Mouse (Mus musculus) liver, embryonic 16.5 days (tissue): ENCODE measurements at regions not wholly inside any gene's neighbourhood (a gene's known extent, or its start where the extent isn't known, plus 50 kb on each side); places are given as distances from the start of the nearest gene placed in this dataset.

Experiments
- ATAC-seq: fragments of 200-750 bp; cut with Nextera tagmentation; 2 replicates; pipeline ENCODE4 v1.8.0; 2017; ENCODE audit warnings: low read depth, mild to moderate bottlenecking, moderate number of reproducible peaks, moderate library complexity
- H3K27ac ChIP-seq: fragments of 300-500 bp; sonication (generic); 2 replicates; pipeline ENCODE4 v1.5.1; 2014; ENCODE audit warnings: mild to moderate bottlenecking, low read length
- H3K27me3 ChIP-seq: fragments of 300-500 bp; sonication (generic); 2 replicates; pipeline ENCODE4 v1.6.1; 2014; ENCODE audit warnings: low read depth, low read length, mixed read lengths; ENCODE audit not compliant: control insufficient read depth, insufficient read depth
- H3K36me3 ChIP-seq: fragments of 300-500 bp; sonication (generic); 2 replicates; pipeline ENCODE4 v1.6.1; 2014; ENCODE audit warnings: mild to moderate bottlenecking; ENCODE audit not compliant: control insufficient read depth, insufficient read depth
- H3K4me1 ChIP-seq: fragments of 300-500 bp; sonication (generic); 2 replicates; pipeline ENCODE4 v1.6.1; 2014; ENCODE audit warnings: low read depth, low read length, mixed read lengths; ENCODE audit not compliant: control insufficient read depth
- H3K4me2 ChIP-seq: fragments of 300-500 bp; sonication (generic); 2 replicates; pipeline ENCODE4 v1.6.1; 2014; ENCODE audit warnings: low read depth, low read length, mixed read lengths
- H3K4me3 ChIP-seq: fragments of 300-500 bp; sonication (generic); 2 replicates; pipeline ENCODE4 v1.5.1; 2014; ENCODE audit warnings: low read depth, mild to moderate bottlenecking, low read length
- H3K9ac ChIP-seq: fragments of 300-500 bp; sonication (generic); 2 replicates; pipeline ENCODE4 v1.6.1; 2014; ENCODE audit warnings: low read depth, low read length
- H3K9me3 ChIP-seq: fragments of 300-500 bp; sonication (generic); replicated peaks from 2 replicates; pipeline ENCODE4 v1.6.1; 2016; ENCODE audit warnings: low read length; ENCODE audit not compliant: control insufficient read depth
- WGBS: fragments of 180-500 bp; shearing (Covaris S2); extraction: QIAGEN DNeasy Blood & Tissue Kit; methylation state at CpG from one replicate; pipeline ENCODE4 v1.1.7; 2014; ENCODE audit not compliant: insufficient replicate concordance; 5-methylcytosine and 5-hydroxymethylcytosine counted together

DNA sequence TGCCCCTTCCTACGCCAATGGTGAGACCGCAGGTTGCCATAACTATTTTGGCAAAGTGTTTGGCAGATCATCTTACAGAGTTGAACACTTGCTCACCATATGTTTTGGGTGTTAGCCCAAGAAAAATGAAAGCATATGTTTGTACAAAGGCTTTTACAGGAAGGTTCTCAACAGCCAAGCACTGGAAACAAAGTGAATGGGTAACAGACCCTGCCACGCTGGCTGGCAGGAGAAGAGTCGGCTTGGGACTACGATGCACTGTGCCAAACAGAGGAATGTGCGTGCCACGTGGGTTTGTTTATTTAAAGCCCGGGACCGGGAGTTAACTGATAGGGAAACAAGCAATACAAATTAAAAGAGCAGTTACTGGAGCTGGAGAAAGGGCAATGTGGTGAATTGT lies 255.0 kb upstream of the Rgma start:
- H3K9ac ChIP-seq = no peak overlapping the region
- ATAC-seq = no peak
- whole genome bisulfite sequencing = 62% methylated on average over 9 of the region's 9 CpGs
- H3K4me3 ChIP-seq = no peak overlapping the region
- H3K27ac ChIP-seq = no peak overlapping the region
- H3K36me3 ChIP-seq = no peaks in the 10 kb centered on the region
- H3K4me1 ChIP-seq = no peaks in the 10 kb centered on the region
- H3K4me2 ChIP-seq = no peak overlapping the region
- no peaks in the 10 kb centered on the region for H3K27me3 ChIP-seq
- no peaks in the 10 kb centered on the region for H3K9me3 ChIP-seq

GRCm38 (mm10) chr7:73124976-73125375 lies 250.3 kb upstream of the Rgma start:
- no peaks in the 10 kb centered on the region for H3K27me3 ChIP-seq
- H3K4me1 ChIP-seq = no peaks in the 10 kb centered on the region
- H3K9ac ChIP-seq = no peak overlapping the region
- H3K4me3 ChIP-seq = no peak overlapping the region
- H3K27ac ChIP-seq = no peak overlapping the region
- no peaks in the 10 kb centered on the region for H3K9me3 ChIP-seq
- ATAC-seq = no peak
- WGBS = 49% methylated on average over 2 of the region's 2 CpGs
- no peak overlapping the region for H3K4me2 ChIP-seq
- no peaks in the 10 kb centered on the region for H3K36me3 ChIP-seq

DNA sequence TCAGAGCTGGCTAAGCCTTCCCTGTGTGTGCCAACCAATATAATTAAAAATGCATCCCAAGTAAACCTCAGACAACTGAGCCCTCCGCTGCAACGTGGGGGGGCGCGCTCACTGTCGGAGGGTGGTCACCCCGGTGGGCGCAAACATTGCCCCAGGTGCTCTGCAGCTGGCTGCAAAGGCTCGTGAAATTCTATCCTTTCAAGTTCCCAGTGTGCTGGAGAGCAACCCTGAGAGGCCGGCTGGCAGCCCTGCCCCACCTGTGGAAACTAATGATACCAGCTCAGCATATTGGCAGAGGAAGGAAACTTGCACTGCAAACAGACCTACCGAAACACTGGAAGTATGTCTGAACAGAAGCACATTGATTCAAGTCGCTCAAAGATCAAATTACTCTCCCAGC lies 249.4 kb upstream of the Rgma start:
- ATAC-seq = no peak
- H3K4me3 ChIP-seq = no peak overlapping the region

GRCm38 (mm10) chr7:73135786-73136185 lies 239.5 kb upstream of the Rgma start:
- Histone ChIP-seq H3K4me3 (no peak overlapping the region), H3K9ac (no peak overlapping the region), H3K36me3 (no peaks in the 10 kb centered on the region), H3K4me2 (no peak overlapping the region), H3K4me1 (no peaks in the 10 kb centered on the region), H3K27ac (no peak overlapping the region), H3K9me3 (no peaks in the 10 kb centered on the region), H3K27me3 (no peaks in the 10 kb centered on the region; the same call in none of the 2 replicates)
- WGBS = 56% methylated on average over 6 of the region's 6 CpGs
- no peak for ATAC-seq

More for the DNA sequence above, 249.4 kb upstream of the Rgma start:
- H3K27ac ChIP-seq = no peak overlapping the region
- 22% methylated on average over 11 of the region's 11 CpGs for WGBS
- no peaks in the 10 kb centered on the region for H3K4me1 ChIP-seq
- no peak overlapping the region for H3K4me2 ChIP-seq
- no peaks in the 10 kb centered on the region for H3K27me3 ChIP-seq
- no peaks in the 10 kb centered on the region for H3K9me3 ChIP-seq
- H3K9ac ChIP-seq = no peak overlapping the region
- H3K36me3 ChIP-seq = no peaks in the 10 kb centered on the region

DNA sequence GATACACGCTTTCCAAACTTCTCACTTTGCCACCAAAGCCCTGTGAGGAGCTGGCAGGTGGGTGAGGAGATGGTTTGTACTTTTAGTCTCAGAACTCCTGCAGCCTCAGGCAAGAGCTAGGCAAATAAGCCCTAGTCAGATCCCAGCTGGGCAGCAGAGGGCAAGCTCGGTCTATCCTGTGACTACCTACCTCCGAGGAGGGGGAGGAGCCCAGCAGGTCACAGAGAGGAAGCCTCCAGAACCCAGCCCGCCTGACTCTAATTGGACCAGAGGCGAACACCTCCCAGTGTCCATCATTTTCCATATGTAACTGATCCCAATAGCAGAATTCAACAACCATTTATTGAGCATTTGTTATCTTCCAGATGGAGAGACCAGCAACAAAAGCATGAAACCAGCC lies 237.0 kb upstream of the Rgma start:
- 12% methylated on average over 5 of the region's 5 CpGs for WGBS
- no peak overlapping the region for H3K4me2 ChIP-seq

DNA sequence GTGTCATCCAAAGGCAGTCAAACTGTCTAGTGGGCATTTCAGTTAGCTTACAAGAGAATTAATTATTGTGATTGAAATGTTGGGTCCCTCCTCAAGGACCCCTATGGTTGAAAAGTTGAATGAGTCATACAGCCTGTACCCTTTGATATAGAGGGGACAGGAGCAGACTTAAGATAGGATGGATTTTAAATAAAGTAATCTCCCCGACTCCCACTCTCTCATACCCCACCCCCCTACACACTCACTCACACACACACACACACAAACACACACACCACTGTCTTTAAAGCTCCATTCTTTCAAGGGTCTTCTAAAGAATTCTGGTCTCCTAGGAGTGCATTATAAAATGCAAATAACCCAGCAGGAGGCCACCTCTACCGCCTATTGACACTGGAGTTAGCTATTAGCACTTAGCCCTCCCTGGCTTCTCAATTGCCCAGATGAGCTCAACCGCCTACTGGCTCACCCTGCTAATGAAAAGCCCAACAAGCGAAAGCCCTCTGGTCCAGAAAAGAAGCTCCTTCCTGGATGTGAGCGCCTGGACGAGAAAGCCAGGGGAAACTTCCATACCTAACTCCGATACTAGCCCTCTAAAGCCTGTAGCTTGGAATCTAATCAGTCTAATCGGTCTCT lies 236.3 kb upstream of the Rgma start:
- Histone ChIP-seq H3K4me2 (no peak overlapping the region), H3K27me3 (no peaks in the 10 kb centered on the region; the same call in none of the 2 replicates), H3K9ac (no peak overlapping the region), H3K9me3 (no peaks in the 10 kb centered on the region), H3K4me1 (no peaks in the 10 kb centered on the region), H3K4me3 (no peak overlapping the region), H3K27ac (no peak overlapping the region), H3K36me3 (no peaks in the 10 kb centered on the region)
- 13% methylated on average over 8 of the region's 8 CpGs for WGBS
- no peak for ATAC-seq

More for the DNA sequence above, 237.0 kb upstream of the Rgma start:
- H3K4me1 ChIP-seq = no peaks in the 10 kb centered on the region
- H3K36me3 ChIP-seq = no peaks in the 10 kb centered on the region
- no peaks in the 10 kb centered on the region; the same call in none of the 2 replicates for H3K27me3 ChIP-seq
- no peak overlapping the region for H3K9ac ChIP-seq
- no peak overlapping the region for H3K27ac ChIP-seq
- H3K4me3 ChIP-seq = no peak overlapping the region
- H3K9me3 ChIP-seq = no peaks in the 10 kb centered on the region
- no peak for ATAC-seq

GRCm38 (mm10) chr7:73139901-73140300 lies 235.4 kb upstream of the Rgma start:
- Histone ChIP-seq H3K4me3 (no peak overlapping the region), H3K4me1 (no peaks in the 10 kb centered on the region), H3K4me2 (no peak overlapping the region), H3K27me3 (no peaks in the 10 kb centered on the region; the same call in none of the 2 replicates), H3K27ac (no peak overlapping the region), H3K36me3 (no peaks in the 10 kb centered on the region), H3K9me3 (no peaks in the 10 kb centered on the region), H3K9ac (no peak overlapping the region)
- 29% methylated on average over 6 of the region's 6 CpGs for WGBS
- no peak for ATAC-seq

DNA sequence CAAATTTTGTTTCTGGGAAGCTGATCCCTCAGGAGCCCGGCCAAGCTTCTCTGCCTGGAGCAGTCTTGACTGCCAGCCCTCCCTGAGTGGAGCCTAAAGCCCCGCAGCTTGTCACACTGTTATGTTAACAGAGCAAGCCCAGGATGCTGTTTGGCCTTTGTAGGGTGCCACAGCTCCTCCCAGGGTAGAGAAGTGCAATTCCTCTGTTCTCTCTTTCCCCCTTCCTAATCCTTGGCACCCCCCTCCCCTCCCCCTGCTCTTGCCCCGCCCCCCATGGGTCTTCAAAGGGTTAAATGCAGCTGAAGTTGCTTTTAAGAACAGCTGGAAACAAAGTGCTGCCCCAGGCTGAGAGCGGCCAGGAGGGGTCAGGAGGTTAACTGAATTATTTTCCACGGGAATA lies 234.1 kb upstream of the Rgma start:
- ATAC-seq = no peak
- Histone ChIP-seq H3K27ac (no peak overlapping the region), H3K27me3 (no peaks in the 10 kb centered on the region; the same call in none of the 2 replicates), H3K4me3 (no peak overlapping the region), H3K9ac (no peak overlapping the region), H3K4me2 (no peak overlapping the region), H3K36me3 (no peaks in the 10 kb centered on the region), H3K9me3 (no peaks in the 10 kb centered on the region), H3K4me1 (no peaks in the 10 kb centered on the region)
- WGBS = 20% methylated on average over 5 of the region's 5 CpGs

DNA sequence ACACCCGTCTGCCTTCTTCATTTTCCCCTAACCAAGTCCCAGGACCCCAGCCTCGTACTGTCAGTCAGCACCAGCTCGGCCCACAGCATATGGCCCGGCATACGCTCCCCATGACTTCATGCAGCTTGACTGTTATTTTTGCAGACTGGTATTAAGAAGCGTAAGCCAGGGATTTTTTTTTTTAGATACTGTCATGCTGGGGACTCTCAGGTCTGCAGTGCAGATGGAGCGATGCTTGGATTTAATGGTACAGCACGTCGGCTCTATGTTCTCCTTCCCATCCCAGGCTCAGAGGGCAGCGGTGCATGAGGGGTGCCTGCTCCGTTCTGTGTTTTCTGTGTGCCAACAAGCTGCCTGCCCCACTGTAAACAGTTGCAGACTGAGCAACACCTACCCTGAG lies 231.4 kb upstream of the Rgma start:
- no peak for ATAC-seq
- Histone ChIP-seq H3K4me2 (no peak overlapping the region), H3K36me3 (no peaks in the 10 kb centered on the region), H3K27me3 (no peaks in the 10 kb centered on the region; the same call in none of the 2 replicates), H3K4me1 (no peaks in the 10 kb centered on the region), H3K9ac (no peak overlapping the region), H3K27ac (no peak overlapping the region), H3K9me3 (no peaks in the 10 kb centered on the region), H3K4me3 (no peak overlapping the region)
- WGBS = 75% methylated on average over 11 of the region's 11 CpGs
